Mouse (Mus musculus) midbrain, embryonic 16.5 days (tissue): ENCODE measurements around the gene Rpl18a. TPM values are rescaled to one million over a fixed set of nuclear protein-coding genes. Genes with fewer than 3 reads are reported as not detected.
A peak's percentile ranks its signal among the peaks of the same experiment; 100 is the strongest.

Experiments
- ATAC-seq: fragments of 200-750 bp; cut with Nextera tagmentation; 2 replicates; pipeline ENCODE4 v1.8.0; 2017; ENCODE audit warnings: moderate TSS enrichment
- H3K27ac ChIP-seq: fragments of 300-500 bp; sonication (generic); 2 replicates; pipeline ENCODE4 v1.5.1; 2014; ENCODE audit warnings: mild to moderate bottlenecking, low read length, mixed read lengths
- H3K27me3 ChIP-seq: fragments of 300-500 bp; sonication (generic); 2 replicates; pipeline ENCODE4 v1.6.1; 2014; ENCODE audit warnings: low read depth, low read length, mixed read lengths; ENCODE audit not compliant: control insufficient read depth, insufficient read depth
- H3K36me3 ChIP-seq: fragments of 300-500 bp; sonication (generic); 2 replicates; pipeline ENCODE4 v1.6.1; 2014; ENCODE audit warnings: mild to moderate bottlenecking, low read length, moderate library complexity, mixed read lengths; ENCODE audit not compliant: control insufficient read depth, insufficient read depth
- H3K4me1 ChIP-seq: fragments of 300-500 bp; sonication (generic); 2 replicates; pipeline ENCODE4 v1.6.1; 2014; ENCODE audit warnings: mild to moderate bottlenecking, low read length, mixed read lengths; ENCODE audit not compliant: control insufficient read depth, insufficient read depth
- H3K4me2 ChIP-seq: fragments of 300-500 bp; sonication (generic); 2 replicates; pipeline ENCODE4 v1.6.1; 2014; ENCODE audit warnings: mild to moderate bottlenecking, low read length, mixed read lengths
- H3K4me3 ChIP-seq: fragments of 300-500 bp; sonication (generic); 2 replicates; pipeline ENCODE4 v1.5.1; 2014; ENCODE audit warnings: low read depth, mild to moderate bottlenecking, low read length, moderate library complexity, mixed read lengths
- H3K9ac ChIP-seq: fragments of 300-500 bp; sonication (generic); 2 replicates; pipeline ENCODE4 v1.6.1; 2014; ENCODE audit warnings: low read depth, low read length, mixed read lengths
- H3K9me3 ChIP-seq: fragments of 300-500 bp; sonication (generic); replicated peaks from 2 replicates; pipeline ENCODE4 v1.6.1; 2014; ENCODE audit warnings: mild to moderate bottlenecking, low read length, mixed read lengths; ENCODE audit not compliant: control insufficient read depth, poor library complexity, severe bottlenecking
- WGBS: fragments of 180-500 bp; shearing (Covaris S2); extraction: QIAGEN DNeasy Blood & Tissue Kit; methylation state at CpG from one replicate; pipeline ENCODE4 v1.1.7; 2014; 5-methylcytosine and 5-hydroxymethylcytosine counted together
- microRNA counts: library from miRNA; unstranded; fragments of <30 nt; microRNA quantifications from one replicate; lab custom pipeline; 2016
- microRNA-seq: library from miRNA; unstranded; fragments of <30 nt; microRNA quantifications from one replicate; pipeline ENCODE4, GENCODE M21; 2017
- polyA plus RNA-seq: library from polyadenylated mRNA; unstranded; fragments of >200 nt; fragmentation: Nextera tagmentation; extraction: Ambion mirVana; gene quantifications from 2 replicates; pipeline ENCODE4 v1.2.1, GENCODE M21; 2015

The Rpl18a gene
- polyA plus RNA-seq, 1 experiment from 2014 or later: 1,781 TPM

DNA sequence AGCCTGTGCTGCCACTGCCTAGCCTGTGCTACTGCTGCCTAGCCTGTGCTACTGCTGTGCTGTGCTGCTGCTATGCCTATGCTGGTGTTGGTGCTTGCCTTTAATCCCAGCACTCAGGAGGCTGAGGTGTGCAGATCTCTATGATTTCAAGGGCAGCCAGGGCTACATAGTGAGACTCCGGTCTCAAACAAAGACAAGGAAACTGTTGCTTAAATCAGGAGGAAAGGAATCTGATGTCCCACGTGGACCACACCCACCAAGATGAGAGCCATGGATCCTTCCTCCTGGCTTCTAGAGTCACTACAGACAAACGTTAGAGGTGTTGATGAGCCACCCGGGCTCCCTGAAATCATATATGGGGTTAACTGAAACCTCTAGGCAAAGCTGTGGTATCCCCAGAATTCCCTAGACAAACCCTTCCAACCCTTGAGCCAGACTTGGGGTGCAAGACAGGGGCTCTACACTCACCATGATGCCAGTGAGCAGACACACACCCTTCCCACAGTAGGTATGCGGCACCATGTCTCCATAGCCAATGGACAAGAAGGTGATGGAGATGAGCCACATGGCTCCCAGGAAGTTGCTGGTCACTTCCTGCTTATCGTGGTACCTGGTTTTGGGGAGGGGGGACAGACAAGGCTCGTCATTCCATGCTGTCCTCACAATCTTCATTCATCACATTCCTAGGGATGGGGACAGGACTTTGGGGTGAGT is 46.9 kb downstream of the Rpl18a start:
- no peak for ATAC-seq

DNA sequence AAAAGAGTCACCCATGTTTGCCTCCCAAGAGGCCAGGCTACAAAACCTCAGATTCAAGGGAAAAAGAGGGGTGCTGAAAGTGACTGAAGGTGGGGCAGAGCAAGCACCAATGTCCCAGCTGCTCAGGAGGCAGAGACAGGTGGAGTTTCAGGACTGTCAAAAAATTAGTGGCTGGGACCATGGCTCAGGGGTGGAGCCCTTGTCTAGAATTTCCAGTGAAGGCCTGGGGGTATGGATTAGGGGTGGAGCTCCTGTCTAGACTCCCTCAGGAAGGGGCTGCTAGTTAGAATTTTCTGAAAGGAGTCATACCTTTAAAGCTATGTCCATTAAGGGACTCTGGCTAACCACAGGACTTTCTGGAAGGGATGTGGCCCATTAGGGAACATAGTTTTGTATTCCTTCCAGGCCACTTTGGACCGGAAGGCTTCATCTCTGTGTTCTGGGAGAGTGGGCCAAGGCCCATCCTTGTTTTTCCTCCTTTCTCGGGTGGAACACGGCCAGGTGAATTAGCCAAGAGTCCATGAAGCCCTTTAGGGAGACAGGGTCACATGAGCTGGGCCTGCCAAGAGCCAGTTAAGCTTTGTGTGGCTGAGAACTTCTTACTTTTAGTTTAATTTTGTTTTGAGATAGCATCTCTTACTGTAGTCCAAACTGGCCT is 47.8 kb downstream of the Rpl18a start:
- Histone ChIP-seq H3K4me2 (no peak overlapping the region), H3K4me3 (no peak overlapping the region), H3K27me3 (no peaks in the 10 kb centered on the region; the same call in 1 of the 2 replicates), H3K36me3 (peaks cover 5% of the 10 kb centered on the region; the same call in 1 of the 2 replicates), H3K9me3 (no peaks in the 10 kb centered on the region), H3K27ac (no peak overlapping the region), H3K9ac (no peak overlapping the region), H3K4me1 (no peaks in the 10 kb centered on the region)
- ATAC-seq: no peak
- 88% methylated on average over 3 of the region's 3 CpGs for WGBS

More for the DNA sequence above, 46.9 kb downstream of the Rpl18a start:
- Histone ChIP-seq H3K4me2 (no peak overlapping the region), H3K4me1 (no peaks in the 10 kb centered on the region), H3K9me3 (no peaks in the 10 kb centered on the region), H3K4me3 (no peak overlapping the region), H3K27me3 (no peaks in the 10 kb centered on the region; the same call in 1 of the 2 replicates), H3K36me3 (peaks cover 5% of the 10 kb centered on the region; the same call in 1 of the 2 replicates), H3K27ac (no peak overlapping the region), H3K9ac (no peak overlapping the region)
- WGBS: 81% methylated on average over 7 of the region's 7 CpGs

DNA sequence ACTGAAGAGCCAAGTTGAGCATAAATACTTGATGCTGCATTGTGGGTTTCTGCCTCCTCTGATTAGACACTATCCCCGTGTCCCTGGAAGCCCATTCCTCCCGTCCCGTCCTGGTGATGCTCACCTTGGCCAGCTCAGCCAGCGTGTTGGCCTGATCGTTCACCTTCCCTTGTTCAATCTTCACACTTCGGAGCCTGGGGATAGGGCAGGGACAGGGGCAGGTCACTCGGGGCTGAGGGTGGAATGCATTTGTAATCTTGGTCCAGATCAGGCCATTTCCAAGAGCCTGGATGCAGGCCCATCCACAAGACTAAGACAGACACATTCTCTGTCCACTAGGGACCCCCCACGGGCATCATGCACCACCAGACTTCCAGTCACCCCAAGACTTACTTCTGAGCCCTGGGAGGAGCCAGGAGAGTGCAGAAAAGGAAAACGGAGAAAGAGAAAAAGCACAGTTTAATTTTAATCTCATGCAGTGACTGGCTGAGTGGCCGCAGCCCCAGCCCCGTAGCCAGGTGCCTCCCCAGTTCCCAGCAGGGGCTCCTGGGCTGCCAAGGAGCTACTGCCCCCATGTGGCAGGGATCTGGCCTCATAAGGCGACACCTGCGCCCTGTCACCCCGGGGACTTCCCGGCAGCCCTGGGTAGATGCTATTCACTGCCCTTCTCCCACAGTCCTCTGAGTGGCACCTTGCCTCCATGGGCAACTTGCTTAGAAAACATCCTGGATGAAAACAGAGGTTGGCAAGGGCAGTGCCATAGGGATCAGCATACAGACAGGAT is 50.6 kb downstream of the Rpl18a start:
- Histone ChIP-seq H3K9me3 (no peaks in the 10 kb centered on the region), H3K9ac (no peak overlapping the region), H3K4me3 (no peak overlapping the region), H3K27ac (no peak overlapping the region), H3K36me3 (peaks cover 2% of the 10 kb centered on the region; the same call in 1 of the 2 replicates), H3K27me3 (no peaks in the 10 kb centered on the region; the same call in 1 of the 2 replicates), H3K4me1 (no peaks in the 10 kb centered on the region), H3K4me2 (no peak overlapping the region)
- WGBS: 61% methylated on average over 15 of the region's 15 CpGs
- no peak for ATAC-seq

DNA sequence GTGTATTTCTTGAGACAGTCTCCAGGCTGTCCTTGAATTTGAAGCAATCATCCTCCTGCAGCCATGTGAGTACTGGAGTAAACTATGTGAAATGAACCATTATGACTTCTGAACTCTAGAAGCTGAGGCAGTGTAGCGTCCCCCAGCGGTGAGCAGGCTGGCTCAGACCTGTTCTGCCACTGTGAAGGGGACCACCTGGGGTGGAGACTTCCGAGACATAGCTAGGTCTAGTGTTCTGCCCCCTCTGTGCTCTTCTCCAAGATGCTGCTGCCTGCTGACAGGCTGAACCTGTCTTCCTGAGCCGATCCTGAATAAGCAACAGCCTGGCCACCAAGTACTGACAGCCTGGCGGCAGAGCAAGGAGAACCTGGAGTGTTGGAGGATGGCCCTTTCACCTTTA is 52.1 kb downstream of the Rpl18a start:
- Histone ChIP-seq H3K4me1 (peaks cover 3% of the 10 kb centered on the region; the same call in 1 of the 2 replicates), H3K27me3 (no peaks in the 10 kb centered on the region; the same call in 1 of the 2 replicates), H3K9me3 (no peaks in the 10 kb centered on the region), H3K4me3 (no peak overlapping the region), H3K27ac (no peak overlapping the region), H3K4me2 (no peak overlapping the region), H3K36me3 (no peaks in the 10 kb centered on the region), H3K9ac (no peak overlapping the region)
- no peak for ATAC-seq
- 51% methylated on average over 5 of the region's 5 CpGs for WGBS

MicroRNA genes within 50 kb of the gene (microRNA counts, 519-probe panel; counts per million panel counts)
- 692 counts per million, percentile 20 among the panel's probes with 10 or more counts for microRNA mmu-miR-1969 (lab: Ali Mortazavi, UCI)

Small RNA genes within 50 kb of the gene (microRNA-seq; reads per million reads assigned to microRNA genes)
- gene Mir1969 (12.1 reads per million, percentile 32 among the genes with 10 or more reads in this experiment), gene Mir7067 (not detected)

Other genes starting within 250 kb of the Rpl18a start
- gene Pgpep1, start 237.0 kb downstream of the Rpl18a start, polyA plus RNA-seq: 67.2 and 69.7 TPM in 2 replicates
- gene Lsm4, start 224.2 kb downstream of the Rpl18a start, polyA plus RNA-seq: 137 and 143 TPM in 2 replicates
- 60.4 and 67.9 TPM in 2 replicates for gene Jund, start 198.5 kb downstream of the Rpl18a start, polyA plus RNA-seq
- gene Iqcn, start 194.0 kb downstream of the Rpl18a start, polyA plus RNA-seq: 0.06 TPM in 1 of 2 replicates, not detected in the other
- gene Gm3336, start 178.9 kb downstream of the Rpl18a start, polyA plus RNA-seq: not detected in 2 replicates
- 0.11 and 0.23 TPM in 2 replicates for gene Pde4c, start 173.7 kb downstream of the Rpl18a start, polyA plus RNA-seq
- 477 and 573 TPM in 2 replicates for gene Rab3a, start 142.7 kb downstream of the Rpl18a start, polyA plus RNA-seq
- 34.8 and 35.7 TPM in 2 replicates for gene Mpv17l2, start 136.5 kb downstream of the Rpl18a start, polyA plus RNA-seq
- 107 and 112 TPM in 2 replicates for gene Pik3r2, start 120.7 kb downstream of the Rpl18a start, polyA plus RNA-seq
- 21.1 and 23.2 TPM in 2 replicates for gene Mast3, start 92.4 kb downstream of the Rpl18a start, polyA plus RNA-seq
- 0.08 and 0.19 TPM in 2 replicates for gene Il12rb1, start 89.0 kb downstream of the Rpl18a start, polyA plus RNA-seq
- gene Arrdc2, start 57.7 kb downstream of the Rpl18a start, polyA plus RNA-seq: 6.7 and 8.1 TPM in 2 replicates
- 15.4 and 16.1 TPM in 2 replicates for gene Kcnn1, start 34.2 kb downstream of the Rpl18a start, polyA plus RNA-seq
- gene Ccdc124, start 23.5 kb downstream of the Rpl18a start, polyA plus RNA-seq: 167 and 182 TPM in 2 replicates
- gene Slc5a5, start 4.7 kb downstream of the Rpl18a start, polyA plus RNA-seq: 1.7 and 1.9 TPM in 2 replicates
- 59.7 and 65.0 TPM in 2 replicates for gene Map1s, start 8.5 kb upstream of the Rpl18a start, polyA plus RNA-seq